ENCODE assay signal across 8 mouse cellular contexts in the genomic region with DNA sequence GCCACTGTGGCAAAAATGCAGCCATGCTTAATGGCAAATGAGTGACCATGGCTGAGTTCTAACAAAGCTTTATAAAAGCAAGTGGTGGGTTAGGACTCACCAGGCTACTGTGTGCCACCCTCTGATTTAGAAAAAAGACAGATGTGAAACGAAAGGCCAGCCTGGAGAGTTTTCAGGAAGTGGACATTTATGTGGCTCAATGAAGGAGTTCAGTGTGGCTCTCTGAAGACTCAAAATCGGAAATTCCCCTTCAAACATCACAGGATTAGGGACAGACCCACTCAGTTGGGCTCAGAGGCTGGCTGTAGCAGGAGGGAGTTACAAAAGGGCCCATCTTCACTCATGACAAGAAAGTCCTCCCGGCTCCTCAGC.
DNase-seq lines count a peak whose midpoint lies in the region; ATAC-seq and TF ChIP-seq lines count a peak whose summit lies in the region.
"Had no signal": no experiment of that assay in that cellular context is flagged by ENCODE, and none has a peak within 500 bp of the region (broad histone marks: within the 10 kb centered on the region; RNA-seq: fewer than 3 reads in every experiment).

No protein-coding gene starts in this region.

- peaks cover 26% of the 10 kb centered on the region for H3K4me1 ChIP-seq in forebrain, embryonic 14.5 days (ENCODE audit: control insufficient read depth, insufficient read depth, low read length)
- H3K4me1 ChIP-seq in stomach, embryonic 15.5 days: peaks cover 46% of the 10 kb centered on the region

- DNase-seq in left cerebral cortex, adult 2 months (ENCODE audit: extremely low spot score in 1 of 2, low spot score in 2 of 2): no peak
- no peak for DNase-seq in left cerebral cortex, adult 11 months (ENCODE audit: low spot score)
- DNase-seq in forebrain, embryonic 14.5 days (ENCODE audit: low spot score): no peak
- DNase-seq in heart, adult 11 months: no peak

- WGBS in forebrain, embryonic 14.5 days: 76% methylated on average over 3 of the region's 3 CpGs
- WGBS in stomach, embryonic 15.5 days: 72% methylated on average over 3 of the region's 3 CpGs

- no peaks in the 10 kb centered on the region for H3K27me3 ChIP-seq in forebrain, embryonic 14.5 days (replicated peaks; ENCODE audit: control insufficient read depth, insufficient read depth, low read length)
- no peaks in the 10 kb centered on the region for H3K27me3 ChIP-seq in stomach, embryonic 15.5 days (replicated peaks)

- H3K36me3 ChIP-seq in forebrain, embryonic 14.5 days (ENCODE audit: control insufficient read depth, insufficient read depth, low read length): no peaks in the 10 kb centered on the region
- no peaks in the 10 kb centered on the region for H3K36me3 ChIP-seq in stomach, embryonic 15.5 days

- TF ChIP-seq CTCF in left cerebral cortex, adult 2 months (IDR thresholded peaks at IDR 0.05): no peak; the same call in 1 of the 2 replicates

- ATAC-seq in forebrain, embryonic 14.5 days: 0 out of 2 replicates have a peak, but pooled peaks have one; percentile 1
- peak; percentile 9; the same call in 1 of the 2 replicates for ATAC-seq in megakaryocyte progenitor cell, adult 5-6 weeks (replicated peaks; ENCODE audit: poor library complexity)
- ATAC-seq in stomach, embryonic 15.5 days (ENCODE audit: insufficient read depth, low FRiP score, low read depth): no peak
- no peak for ATAC-seq in monocyte, adult 5-6 weeks (replicated peaks; ENCODE audit: insufficient number of reproducible peaks, low FRiP score, low TSS enrichment, poor library complexity, severe bottlenecking)

- no peak overlapping the region for H3K4me3 ChIP-seq in left cerebral cortex, adult 2 months
- H3K4me3 ChIP-seq in forebrain, embryonic 14.5 days (ENCODE audit: low read depth, low read length): no peak overlapping the region
- no peak overlapping the region for H3K4me3 ChIP-seq in stomach, embryonic 15.5 days (replicated peaks)

- H3K27ac ChIP-seq in left cerebral cortex, adult 2 months: peak overlapping the region; percentile 93
- peak overlapping the region; percentile 15; the same call in 1 of the 2 replicates for H3K27ac ChIP-seq in forebrain, embryonic 14.5 days (ENCODE audit: low read depth, low read length)
- H3K27ac ChIP-seq in stomach, embryonic 15.5 days: 0 out of 2 replicates have a peak overlapping the region, but pooled peaks have one; percentile 6
- H3K27ac ChIP-seq: kidney, postnatal 0 days had no signal

- H3K9me3 ChIP-seq in forebrain, embryonic 14.5 days (replicated peaks; ENCODE audit: control insufficient read depth, low read length): no peaks in the 10 kb centered on the region
- H3K9me3 ChIP-seq in stomach, embryonic 15.5 days: no peaks in the 10 kb centered on the region

- H3K9ac ChIP-seq in forebrain, embryonic 14.5 days (ENCODE audit: low read length): no peak overlapping the region
- no peak overlapping the region for H3K9ac ChIP-seq in stomach, embryonic 15.5 days

- intact Hi-C loops in left cerebral cortex, adult 2 months (cut with DNase I): loop anchor here (2.0 to 5.0 kb wide), 2 partner anchors 13 to 75 kb away; no protein-coding TSS in a partner anchor

- no peak overlapping the region for H3K4me2 ChIP-seq in forebrain, embryonic 14.5 days (ENCODE audit: low read length)
- no peak overlapping the region for H3K4me2 ChIP-seq in stomach, embryonic 15.5 days

Comparison
In these comparisons a context has a peak if more than half of its experiments do, and no peak if none do; other contexts are left out.
1. H3K27ac ChIP-seq: peak in every context shown above with its lines; median percentile 93 in left cerebral cortex, adult 2 months; 15 in forebrain, embryonic 14.5 days; 6 in stomach, embryonic 15.5 days.
2. ATAC-seq: peak in forebrain, embryonic 14.5 days (single experiment) and megakaryocyte progenitor cell, adult 5-6 weeks (single experiment); none in stomach, embryonic 15.5 days (single experiment) and monocyte, adult 5-6 weeks (single experiment).